Mouse (Mus musculus): ENCODE results near the gene Fam98a. TPM values are rescaled to one million over a fixed set of nuclear protein-coding genes. Genes with fewer than 3 reads are reported as not detected.

Fam98a gene
- 11.6 and 11.8 TPM in 2 replicates for polyA plus RNA-seq (2015; fragmentation: Nextera tagmentation; extraction: Ambion mirVana)

DNA sequence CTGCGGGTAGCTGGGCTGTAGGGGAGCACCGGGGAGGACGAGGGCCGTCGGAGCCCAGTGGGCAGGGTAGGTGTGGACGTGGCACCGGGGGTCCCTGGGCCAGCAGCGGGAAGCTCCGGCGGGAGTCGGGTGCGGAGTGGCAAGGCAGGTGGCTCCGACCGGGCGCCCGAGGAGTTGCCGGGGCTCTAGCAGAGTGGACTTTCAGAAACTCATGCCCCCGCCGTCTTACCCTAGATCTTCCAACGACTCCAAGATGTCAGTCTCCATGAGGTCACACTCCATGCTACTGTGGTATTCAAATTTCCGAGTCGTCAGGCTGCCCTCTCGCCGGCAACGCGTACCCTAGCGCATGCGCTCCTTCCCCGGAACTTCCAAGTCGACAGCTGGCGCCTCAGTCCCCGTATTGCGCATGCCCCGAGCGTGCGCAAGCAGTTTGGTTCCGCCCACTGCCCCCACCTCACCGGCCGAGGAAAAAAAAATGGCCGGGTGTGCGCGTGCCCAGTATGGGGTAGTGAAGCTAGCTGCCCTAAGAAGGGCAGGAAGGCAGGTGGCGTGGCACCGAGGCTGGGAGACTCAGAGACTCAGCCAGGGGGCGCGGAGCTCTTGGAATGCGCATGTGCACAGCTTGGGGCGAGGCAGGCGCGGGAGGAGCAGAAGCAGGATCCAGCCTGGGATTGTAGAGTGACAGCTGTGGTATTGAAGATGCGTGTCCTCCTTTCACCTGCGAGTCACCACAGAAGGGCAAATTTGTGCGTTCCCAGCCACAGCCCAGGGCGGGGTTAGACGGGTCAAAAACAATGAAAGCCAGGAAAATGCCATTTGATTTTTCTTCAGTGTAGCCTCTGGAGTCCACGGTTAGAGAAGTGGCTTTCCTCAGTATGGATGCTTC lies at the start of gene Fam98a:
Fam98a (minus strand) TSS at position 435 of the 889 bp plus-strand sequence.
- DNase-seq (ENCODE audit: low spot score): peak; percentile 99
- H3K9ac ChIP-seq (replicated peaks; ENCODE audit: low read depth): peak within 1 kb of the TSS; percentile 85
- peak within 1 kb of the TSS; percentile 75 for H3K4me3 ChIP-seq (ENCODE audit: low read depth, low read length)
- H3K27me3 ChIP-seq (replicated peaks; ENCODE audit: insufficient read depth, low read length): no peaks in the 10 kb centered on the region
- TF ChIP-seq EP300 (IDR thresholded peaks at IDR 0.05) (no peak), CTCF (IDR thresholded peaks at IDR 0.05) (peak; percentile 88)
- peak; percentile 98 for ATAC-seq
- H3K4me2 ChIP-seq (replicated peaks; ENCODE audit: low read depth, low read length): peak within 1 kb of the TSS; percentile 89
- H3K36me3 ChIP-seq (ENCODE audit: insufficient read depth, low read length): no peaks in the 10 kb centered on the region
- H3K4me1 ChIP-seq (ENCODE audit: insufficient read depth, low read depth, low read length): no peaks in the 10 kb centered on the region
- WGBS: under 1% methylated on average over 56 of the region's 56 CpGs
- peak within 1 kb of the TSS; percentile 23 for H3K27ac ChIP-seq (ENCODE audit: low read length)
- H3K9me3 ChIP-seq (ENCODE audit: low read length): no peaks in the 10 kb centered on the region

DNA sequence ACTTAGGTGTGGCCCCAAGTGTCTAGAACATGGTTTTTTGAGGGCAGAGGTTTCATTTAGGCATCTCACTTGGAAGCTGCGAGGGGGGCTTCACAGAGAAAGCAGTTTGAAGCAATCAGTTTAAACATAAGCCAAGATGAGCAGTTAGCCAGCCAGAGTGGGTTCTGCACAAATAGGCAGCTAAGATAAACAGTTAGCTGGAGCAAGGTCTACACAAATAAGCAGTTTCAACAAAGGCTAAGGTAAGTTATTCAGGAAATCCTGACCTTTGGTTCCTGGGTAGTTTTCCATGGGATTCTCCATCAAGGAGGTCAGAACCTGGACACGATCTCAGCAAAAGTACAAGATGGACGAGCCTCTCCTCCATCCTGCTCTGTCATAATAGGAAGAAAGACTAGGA lies 46.9 kb upstream of the Fam98a start:
- DNase-seq (ENCODE audit: low spot score) (no peak), ATAC-seq (no peak)
- TF ChIP-seq EP300 (IDR thresholded peaks at IDR 0.05) (no peak), CTCF (IDR thresholded peaks at IDR 0.05) (no peak)
- no peaks in the 10 kb centered on the region for H3K9me3 ChIP-seq (ENCODE audit: low read length)
- no peaks in the 10 kb centered on the region for H3K36me3 ChIP-seq (ENCODE audit: insufficient read depth, low read length)
- H3K4me3 ChIP-seq (ENCODE audit: low read depth, low read length): no peak overlapping the region
- H3K9ac ChIP-seq (replicated peaks; ENCODE audit: low read depth): no peak overlapping the region
- no peaks in the 10 kb centered on the region for H3K27me3 ChIP-seq (replicated peaks; ENCODE audit: insufficient read depth, low read length)
- no peak overlapping the region for H3K4me2 ChIP-seq (replicated peaks; ENCODE audit: low read depth, low read length)
- H3K4me1 ChIP-seq (ENCODE audit: insufficient read depth, low read depth, low read length): no peaks in the 10 kb centered on the region
- H3K27ac ChIP-seq (ENCODE audit: low read length): no peak overlapping the region
- 41% methylated on average over 3 of the region's 3 CpGs for WGBS

DNA sequence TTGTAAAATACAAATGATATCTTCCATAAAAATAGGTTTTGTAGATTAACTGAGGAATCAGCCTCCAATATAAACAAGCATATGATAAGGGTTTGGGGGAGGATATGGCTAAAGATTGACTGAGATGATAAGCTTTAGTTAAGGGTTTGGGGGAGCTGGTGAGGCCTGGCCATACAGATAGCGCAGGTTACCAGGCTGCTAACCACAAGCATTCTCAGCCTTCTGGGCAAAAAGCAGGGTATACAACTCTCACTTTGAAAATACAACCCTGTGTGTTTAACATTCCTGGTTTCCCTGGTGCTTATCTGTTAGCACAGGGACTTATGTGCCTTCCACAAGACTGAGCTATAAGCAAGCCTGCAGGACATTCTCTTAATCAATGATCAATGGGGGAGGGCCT lies 31.0 kb upstream of the Fam98a start:
- Histone ChIP-seq H3K4me1 (ENCODE audit: insufficient read depth, low read depth, low read length) (no peaks in the 10 kb centered on the region), H3K9ac (replicated peaks; ENCODE audit: low read depth) (no peak overlapping the region)
- 82% methylated on average over 1 of the region's 1 CpGs for WGBS

DNA sequence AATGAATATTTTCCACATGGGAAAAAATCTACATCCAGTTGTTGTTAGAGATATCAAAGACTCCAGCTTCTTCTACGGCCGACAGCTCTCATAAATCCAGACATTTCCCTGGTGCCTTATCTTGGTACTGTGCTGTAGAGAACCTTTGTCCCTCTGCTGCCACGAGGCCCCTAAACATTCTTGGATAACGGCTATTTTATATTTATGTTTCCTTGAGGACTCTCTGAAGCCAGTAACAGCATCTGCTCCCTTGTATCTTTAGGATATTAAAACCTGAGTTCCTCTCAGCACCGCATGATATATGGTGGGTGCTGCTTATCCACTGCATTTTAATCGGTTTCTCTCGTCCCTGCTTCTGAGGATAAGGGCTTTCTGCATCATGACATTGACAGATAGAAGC lies 23.9 kb upstream of the Fam98a start:
- Histone ChIP-seq H3K9ac (replicated peaks; ENCODE audit: low read depth) (no peak overlapping the region), H3K36me3 (ENCODE audit: insufficient read depth, low read length) (no peaks in the 10 kb centered on the region), H3K4me1 (ENCODE audit: insufficient read depth, low read depth, low read length) (no peaks in the 10 kb centered on the region), H3K9me3 (ENCODE audit: low read length) (no peaks in the 10 kb centered on the region), H3K4me3 (ENCODE audit: low read depth, low read length) (no peak overlapping the region), H3K27me3 (replicated peaks; ENCODE audit: insufficient read depth, low read length) (no peaks in the 10 kb centered on the region), H3K4me2 (replicated peaks; ENCODE audit: low read depth, low read length) (no peak overlapping the region), H3K27ac (ENCODE audit: low read length) (no peak overlapping the region)
- 59% methylated on average over 7 of the region's 7 CpGs for WGBS
- ATAC-seq (no peak), DNase-seq (ENCODE audit: low spot score) (no peak)
- TF ChIP-seq CTCF (IDR thresholded peaks at IDR 0.05): no peak
- TF ChIP-seq EP300 (IDR thresholded peaks at IDR 0.05): no peak

More for the DNA sequence above, 31.0 kb upstream of the Fam98a start:
- ATAC-seq: no peak
- Histone ChIP-seq H3K27ac (ENCODE audit: low read length) (no peak overlapping the region), H3K4me3 (ENCODE audit: low read depth, low read length) (no peak overlapping the region), H3K27me3 (replicated peaks; ENCODE audit: insufficient read depth, low read length) (no peaks in the 10 kb centered on the region), H3K9me3 (ENCODE audit: low read length) (no peaks in the 10 kb centered on the region), H3K36me3 (ENCODE audit: insufficient read depth, low read length) (no peaks in the 10 kb centered on the region), H3K4me2 (replicated peaks; ENCODE audit: low read depth, low read length) (no peak overlapping the region)
- TF ChIP-seq EP300 (IDR thresholded peaks at IDR 0.05) (no peak), CTCF (IDR thresholded peaks at IDR 0.05) (no peak)
- DNase-seq (ENCODE audit: low spot score): no peak

DNA sequence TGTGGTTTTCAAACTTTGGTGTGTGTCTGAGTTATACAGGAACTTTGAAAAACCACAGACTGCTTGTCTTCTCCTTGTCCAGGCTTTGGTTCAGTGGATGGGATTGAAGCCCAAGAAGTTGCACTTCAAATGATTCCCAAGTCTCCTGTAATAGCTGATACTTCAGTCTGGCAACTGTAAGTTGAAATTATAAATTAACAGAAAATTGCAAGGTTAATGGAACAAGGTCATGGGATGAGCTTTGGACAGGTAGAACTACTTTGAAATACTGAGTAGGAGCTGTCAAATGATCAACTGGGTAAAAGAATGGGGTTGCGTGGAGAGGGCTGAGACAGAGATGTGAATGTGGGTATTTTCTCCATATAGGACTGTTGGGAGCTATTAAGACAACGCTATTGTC lies 6.3 kb upstream of the Fam98a start:
- ATAC-seq: no peak

DNA sequence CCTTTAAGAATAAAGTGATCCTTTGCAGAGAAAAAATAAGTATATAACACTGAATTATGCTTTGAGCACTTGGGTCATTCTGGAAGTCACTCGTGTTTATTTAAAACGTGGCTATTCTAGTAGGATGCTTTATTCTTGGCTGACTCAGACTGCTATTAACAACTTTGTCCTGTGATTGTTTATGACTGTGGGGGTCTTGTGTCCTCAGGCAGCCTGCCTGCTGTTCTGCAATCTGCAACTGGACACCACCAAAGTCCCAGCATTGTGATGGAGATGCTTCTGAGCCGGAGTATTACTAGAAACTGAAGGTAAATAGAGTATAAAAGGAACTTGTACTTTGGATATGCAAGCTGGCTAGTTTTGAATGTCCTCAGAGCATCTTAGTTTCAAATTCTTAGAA lies 5.3 kb upstream of the Fam98a start:
- no peak overlapping the region for H3K4me3 ChIP-seq (ENCODE audit: low read depth, low read length)
- no peak for DNase-seq (ENCODE audit: low spot score)
- H3K9me3 ChIP-seq (ENCODE audit: low read length): no peaks in the 10 kb centered on the region
- no peaks in the 10 kb centered on the region for H3K36me3 ChIP-seq (ENCODE audit: insufficient read depth, low read length)
- 41% methylated on average over 3 of the region's 3 CpGs for WGBS
- no peaks in the 10 kb centered on the region for H3K4me1 ChIP-seq (ENCODE audit: insufficient read depth, low read depth, low read length)
- H3K27me3 ChIP-seq (replicated peaks; ENCODE audit: insufficient read depth, low read length): no peaks in the 10 kb centered on the region
- TF ChIP-seq CTCF (IDR thresholded peaks at IDR 0.05) (no peak), EP300 (IDR thresholded peaks at IDR 0.05) (no peak)
- H3K4me2 ChIP-seq (replicated peaks; ENCODE audit: low read depth, low read length): no peak overlapping the region
- no peak for ATAC-seq
- H3K27ac ChIP-seq (ENCODE audit: low read length): no peak overlapping the region
- no peak overlapping the region for H3K9ac ChIP-seq (replicated peaks; ENCODE audit: low read depth)

More for the DNA sequence above, 6.3 kb upstream of the Fam98a start:
- Histone ChIP-seq H3K36me3 (ENCODE audit: insufficient read depth, low read length) (no peaks in the 10 kb centered on the region), H3K27me3 (replicated peaks; ENCODE audit: insufficient read depth, low read length) (no peaks in the 10 kb centered on the region), H3K9ac (replicated peaks; ENCODE audit: low read depth) (no peak overlapping the region), H3K27ac (ENCODE audit: low read length) (no peak overlapping the region), H3K4me2 (replicated peaks; ENCODE audit: low read depth, low read length) (no peak overlapping the region), H3K9me3 (ENCODE audit: low read length) (no peaks in the 10 kb centered on the region), H3K4me1 (ENCODE audit: insufficient read depth, low read depth, low read length) (no peaks in the 10 kb centered on the region), H3K4me3 (ENCODE audit: low read depth, low read length) (no peak overlapping the region)
- 91% methylated on average over 2 of the region's 2 CpGs for WGBS
- no peak for DNase-seq (ENCODE audit: low spot score)
- TF ChIP-seq EP300 (IDR thresholded peaks at IDR 0.05): no peak
- TF ChIP-seq CTCF (IDR thresholded peaks at IDR 0.05): no peak
